Mouse (Mus musculus) embryonic facial prominence, embryonic 11.5 days (tissue): ENCODE data around the gene Cdcp2. TPM values are rescaled to one million over a fixed set of nuclear protein-coding genes. Genes with fewer than 3 reads are reported as not detected.

Experiments used
- ATAC-seq: fragments of 200-750 bp; cut with Nextera tagmentation; replicated peaks from 2 replicates; pipeline ENCODE4 v1.8.0; 2017; ENCODE audit warnings: low read depth; ENCODE audit not compliant: insufficient number of reproducible peaks, low FRiP score, low TSS enrichment
- DNase-seq: peaks from one replicate; pipeline ENCODE4 v3.0.0-alpha.2; 2015; ENCODE audit warnings: low spot score
- H3K27ac ChIP-seq: fragments of 300-500 bp; sonication (generic); replicated peaks from 2 replicates; pipeline ENCODE4 v1.5.1; 2014; ENCODE audit warnings: mild to moderate bottlenecking, low read depth, low read length, control low read depth
- H3K27me3 ChIP-seq: fragments of 300-500 bp; sonication (generic); 2 replicates; pipeline ENCODE4 v1.6.1; 2014; ENCODE audit warnings: mild to moderate bottlenecking, low read length, moderate library complexity, mixed read lengths; ENCODE audit not compliant: control insufficient read depth, insufficient read depth
- H3K36me3 ChIP-seq: fragments of 300-500 bp; sonication (generic); replicated peaks from 2 replicates; pipeline ENCODE4 v1.6.1; 2014; ENCODE audit warnings: low read depth, mild to moderate bottlenecking, low read length, moderate library complexity, mixed read lengths; ENCODE audit not compliant: control insufficient read depth, insufficient read depth
- H3K4me1 ChIP-seq: fragments of 300-500 bp; sonication (generic); 2 replicates; pipeline ENCODE4 v1.6.1; 2014; ENCODE audit warnings: low read length, mixed read lengths; ENCODE audit not compliant: control insufficient read depth, insufficient read depth
- H3K4me2 ChIP-seq: fragments of 300-500 bp; sonication (generic); 2 replicates; pipeline ENCODE4 v1.6.1; 2014; ENCODE audit warnings: low read depth, mild to moderate bottlenecking, control low read depth, low read length, moderate library complexity
- H3K4me3 ChIP-seq: fragments of 300-500 bp; sonication (generic); 2 replicates; pipeline ENCODE4 v1.5.1; 2014; ENCODE audit warnings: low read depth, low read length, control low read depth
- H3K9ac ChIP-seq: fragments of 300-500 bp; sonication (generic); replicated peaks from 2 replicates; pipeline ENCODE4 v1.6.1; 2014; ENCODE audit warnings: mild to moderate bottlenecking, control low read depth, low read length
- H3K9me3 ChIP-seq: fragments of 300-500 bp; sonication (generic); replicated peaks from 2 replicates; pipeline ENCODE4 v1.6.1; 2016; ENCODE audit warnings: mild to moderate bottlenecking, low read length, inconsistent platforms, mixed read lengths; ENCODE audit not compliant: control insufficient read depth
- WGBS: fragments of 180-500 bp; shearing (Covaris S2); extraction: QIAGEN DNeasy Blood & Tissue Kit; methylation state at CpG from one replicate; pipeline ENCODE4 v1.1.7; 2014; 5-methylcytosine and 5-hydroxymethylcytosine counted together
- polyA plus RNA-seq: library from polyadenylated mRNA; unstranded; fragments of >200 nt; fragmentation: Nextera tagmentation; extraction: Ambion mirVana; gene quantifications from 2 replicates; pipeline ENCODE4 v1.2.1, GENCODE M21; 2014

Cdcp2 gene
- polyA plus RNA-seq, 1 experiment from 2014 or later: not detected

DNA sequence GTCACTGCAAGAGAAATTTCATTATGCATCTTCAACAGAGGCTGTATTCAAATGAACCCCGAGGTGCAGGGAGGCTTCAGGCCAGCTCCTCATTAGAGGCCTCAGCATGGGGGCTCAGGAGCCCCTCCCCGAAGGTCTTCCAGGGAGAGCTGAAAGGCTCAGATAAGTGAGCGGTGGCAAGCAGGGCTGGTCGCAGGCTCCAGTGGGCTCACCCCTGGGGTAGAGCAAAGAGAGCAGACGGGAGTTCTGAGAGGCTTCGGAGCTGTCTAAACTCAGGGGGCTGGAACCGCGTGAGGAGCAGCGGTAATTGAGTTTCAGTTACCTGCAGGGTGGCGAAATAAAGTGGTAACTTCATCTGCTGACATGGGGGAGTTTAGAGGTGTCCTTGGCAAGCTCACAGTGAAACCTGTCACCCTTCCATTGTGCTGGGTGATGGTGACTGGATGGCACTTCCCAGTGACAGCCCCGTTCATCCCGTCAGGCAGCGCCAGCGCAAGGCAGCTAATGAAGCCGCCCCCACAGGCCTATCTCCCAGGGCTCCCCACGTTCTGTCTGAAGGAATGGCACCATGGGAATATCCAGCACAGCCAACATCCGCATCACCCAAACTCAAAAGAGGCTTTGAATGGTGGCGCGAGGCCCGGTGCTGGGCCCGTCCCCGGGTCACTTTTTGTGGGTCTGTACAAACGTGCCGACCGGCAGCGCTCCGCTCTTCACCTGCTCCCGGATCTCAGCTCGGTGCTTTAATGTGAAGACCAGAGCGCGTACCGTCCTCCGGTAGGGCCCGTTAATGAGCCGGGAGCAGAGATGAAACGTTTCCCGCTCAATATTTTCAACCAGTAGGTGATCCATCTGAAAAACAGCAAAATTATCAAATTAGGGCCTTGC, 42.5 kb downstream of the Cdcp2 start:
- Histone ChIP-seq H3K27me3 (no peaks in the 10 kb centered on the region), H3K27ac (0 out of 2 replicates have a peak overlapping the region, but pooled peaks have one; percentile 16), H3K4me2 (no peak overlapping the region), H3K9me3 (no peaks in the 10 kb centered on the region), H3K4me1 (peaks cover 13% of the 10 kb centered on the region; the same call in 1 of the 2 replicates), H3K4me3 (no peak overlapping the region), H3K9ac (no peak overlapping the region), H3K36me3 (no peaks in the 10 kb centered on the region)
- ATAC-seq (no peak), DNase-seq (no peak)
- WGBS: 29% methylated on average over 37 of the region's 37 CpGs

DNA sequence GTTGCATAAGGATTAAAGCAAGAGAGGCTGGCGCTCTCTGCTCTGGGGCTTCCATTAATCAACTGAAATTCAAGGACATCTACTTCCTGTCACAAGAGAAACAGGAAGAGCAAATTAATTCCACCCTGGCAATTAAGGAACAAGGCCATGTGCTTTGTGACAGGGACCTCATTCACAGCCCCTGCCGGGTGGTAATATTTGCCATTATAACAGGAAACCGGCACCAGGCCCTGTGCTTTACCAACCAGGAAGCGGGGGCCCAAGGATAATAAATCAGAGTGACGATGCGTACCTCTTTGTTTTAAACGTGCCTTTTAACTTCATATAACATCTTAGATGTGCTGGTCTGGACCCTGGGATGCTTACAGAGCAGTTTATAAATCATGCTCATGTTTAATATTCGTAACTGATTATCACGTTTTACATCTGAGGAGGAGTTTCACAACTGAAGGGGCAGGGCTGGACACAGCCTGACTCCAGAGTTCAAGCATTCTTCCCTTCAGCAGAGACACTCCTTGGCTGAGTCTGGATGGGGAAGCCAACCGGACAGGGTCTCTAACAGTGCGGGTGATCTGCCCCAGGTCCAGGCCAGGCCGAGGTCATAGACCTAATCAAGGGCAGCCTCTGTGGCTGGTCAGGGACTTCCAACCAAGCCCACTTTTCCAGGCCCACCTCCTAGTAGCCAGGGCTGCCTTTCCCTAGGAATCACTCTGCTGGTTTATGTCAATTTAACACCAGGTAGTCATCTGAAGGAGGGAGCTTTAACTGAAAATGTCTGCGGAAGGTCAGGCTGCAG, 43.3 kb downstream of the Cdcp2 start:
- Histone ChIP-seq H3K4me2 (no peak overlapping the region), H3K36me3 (no peaks in the 10 kb centered on the region), H3K27me3 (no peaks in the 10 kb centered on the region), H3K9me3 (no peaks in the 10 kb centered on the region), H3K27ac (peak overlapping the region; percentile 29; the same call in 1 of the 2 replicates), H3K4me1 (peaks cover 13% of the 10 kb centered on the region; the same call in 1 of the 2 replicates), H3K9ac (peak overlapping the region; percentile 25; the same call in 1 of the 2 replicates), H3K4me3 (no peak overlapping the region)
- ATAC-seq (no peak), DNase-seq (peak; percentile 44)
- WGBS: 31% methylated on average over 13 of the region's 13 CpGs

DNA sequence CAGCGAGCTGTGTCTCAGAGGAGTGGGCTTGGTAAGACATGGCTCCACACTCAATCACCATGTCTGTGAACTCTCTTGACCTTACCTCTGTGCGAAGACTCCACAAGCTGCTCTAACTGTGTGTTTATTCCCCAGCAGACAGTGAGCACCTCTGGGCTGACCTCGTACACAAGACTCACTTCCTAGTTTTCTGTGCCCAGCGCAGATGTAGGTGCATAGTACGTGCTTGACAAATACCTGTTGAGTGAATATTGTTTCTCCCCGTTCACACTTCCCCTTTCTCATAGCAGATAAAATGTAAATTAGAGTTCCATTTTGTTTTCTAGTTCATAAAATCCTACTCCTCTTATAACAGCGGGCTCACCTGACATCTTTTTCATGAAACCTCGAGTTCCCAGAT, 46.8 kb downstream of the Cdcp2 start:
- Histone ChIP-seq H3K27ac (no peak overlapping the region), H3K27me3 (no peaks in the 10 kb centered on the region), H3K9ac (no peak overlapping the region), H3K4me3 (no peak overlapping the region), H3K4me1 (0 out of 2 replicates have a peak, but pooled peaks cover 3% of the 10 kb centered on the region), H3K9me3 (no peaks in the 10 kb centered on the region), H3K36me3 (no peaks in the 10 kb centered on the region), H3K4me2 (no peak overlapping the region)
- no peak for DNase-seq
- 89% methylated on average over 8 of the region's 8 CpGs for whole genome bisulfite sequencing
- ATAC-seq: no peak

DNA sequence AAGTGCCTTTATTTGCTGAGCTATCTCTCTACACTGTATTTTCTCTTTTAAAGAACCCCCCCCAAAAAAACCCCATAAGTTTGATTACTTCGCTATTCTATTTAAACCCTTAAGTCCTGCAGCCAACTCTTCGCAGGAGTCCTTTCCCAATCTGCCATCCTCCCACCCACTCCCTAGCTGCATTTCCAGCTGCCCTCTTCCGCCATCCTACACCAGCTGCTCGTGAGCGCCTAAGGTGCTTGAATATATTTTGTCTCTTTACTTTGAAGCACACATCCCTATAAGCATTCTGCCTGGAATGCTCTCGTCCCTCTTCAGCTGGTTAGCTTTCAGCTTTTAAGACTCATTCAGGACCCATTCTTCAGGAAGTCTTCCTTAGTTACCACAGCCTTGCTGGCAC, 54.3 kb downstream of the Cdcp2 start:
- H3K27me3 ChIP-seq: no peaks in the 10 kb centered on the region
- H3K4me1 ChIP-seq: no peaks in the 10 kb centered on the region
- DNase-seq (no peak), ATAC-seq (no peak)
- no peak overlapping the region for H3K4me3 ChIP-seq
- no peaks in the 10 kb centered on the region for H3K9me3 ChIP-seq
- no peak overlapping the region for H3K9ac ChIP-seq
- 87% methylated on average over 6 of the region's 6 CpGs for WGBS
- no peak overlapping the region for H3K27ac ChIP-seq
- no peak overlapping the region for H3K4me2 ChIP-seq
- no peaks in the 10 kb centered on the region for H3K36me3 ChIP-seq

DNA sequence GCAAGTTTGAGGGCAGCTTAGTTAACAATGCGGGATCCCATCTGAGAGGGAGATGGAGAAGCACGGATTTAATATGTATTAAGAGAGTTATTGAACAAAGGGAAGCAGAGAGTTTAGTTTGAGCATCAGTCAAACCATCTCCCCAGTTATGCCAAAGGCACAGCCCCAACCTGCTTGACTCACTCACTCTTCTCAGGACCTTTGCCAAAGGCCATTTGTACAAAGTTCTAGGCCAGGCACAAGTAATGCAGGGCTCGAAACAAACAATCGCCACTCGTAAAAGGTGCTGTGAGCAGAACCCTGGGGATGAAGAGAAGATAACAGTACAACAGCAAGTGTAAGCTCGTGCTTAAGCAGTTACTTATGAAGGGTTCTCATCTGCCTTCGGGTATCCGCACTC, 55.9 kb downstream of the Cdcp2 start:
- H3K27me3 ChIP-seq: no peaks in the 10 kb centered on the region
- no peak overlapping the region for H3K4me2 ChIP-seq
- H3K36me3 ChIP-seq: no peaks in the 10 kb centered on the region
- H3K9ac ChIP-seq: no peak overlapping the region
- ATAC-seq (no peak), DNase-seq (no peak)
- H3K27ac ChIP-seq: no peak overlapping the region
- no peaks in the 10 kb centered on the region for H3K9me3 ChIP-seq
- no peak overlapping the region for H3K4me3 ChIP-seq
- 90% methylated on average over 8 of the region's 8 CpGs for WGBS
- H3K4me1 ChIP-seq: no peaks in the 10 kb centered on the region

DNA sequence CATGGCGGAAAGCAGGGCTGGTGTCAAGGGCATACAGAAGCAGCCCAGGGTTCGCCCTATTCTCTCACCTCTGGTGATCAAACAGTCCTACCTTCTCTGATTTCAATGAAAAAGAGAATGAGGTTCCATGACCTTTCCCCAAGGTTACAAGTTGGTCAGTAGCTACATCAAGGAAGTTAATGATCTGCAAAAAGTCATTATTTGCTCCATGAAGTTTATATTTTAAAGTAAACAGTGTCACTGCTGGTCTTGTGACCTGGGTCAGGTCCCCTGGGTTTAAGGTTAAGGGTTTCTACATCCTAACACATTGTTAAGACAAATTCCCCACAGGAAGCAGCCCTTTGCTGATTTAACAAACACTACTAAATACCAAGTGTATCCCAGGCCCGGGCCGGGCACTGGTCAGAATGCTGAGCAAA, 60.3 kb downstream of the Cdcp2 start:
- Histone ChIP-seq H3K9ac (no peak overlapping the region), H3K9me3 (no peaks in the 10 kb centered on the region), H3K4me2 (no peak overlapping the region), H3K4me1 (no peaks in the 10 kb centered on the region), H3K27ac (no peak overlapping the region), H3K36me3 (no peaks in the 10 kb centered on the region), H3K4me3 (no peak overlapping the region), H3K27me3 (no peaks in the 10 kb centered on the region)
- DNase-seq: no peak
- no peak for ATAC-seq
- WGBS: 81% methylated on average over 4 of the region's 4 CpGs

DNA sequence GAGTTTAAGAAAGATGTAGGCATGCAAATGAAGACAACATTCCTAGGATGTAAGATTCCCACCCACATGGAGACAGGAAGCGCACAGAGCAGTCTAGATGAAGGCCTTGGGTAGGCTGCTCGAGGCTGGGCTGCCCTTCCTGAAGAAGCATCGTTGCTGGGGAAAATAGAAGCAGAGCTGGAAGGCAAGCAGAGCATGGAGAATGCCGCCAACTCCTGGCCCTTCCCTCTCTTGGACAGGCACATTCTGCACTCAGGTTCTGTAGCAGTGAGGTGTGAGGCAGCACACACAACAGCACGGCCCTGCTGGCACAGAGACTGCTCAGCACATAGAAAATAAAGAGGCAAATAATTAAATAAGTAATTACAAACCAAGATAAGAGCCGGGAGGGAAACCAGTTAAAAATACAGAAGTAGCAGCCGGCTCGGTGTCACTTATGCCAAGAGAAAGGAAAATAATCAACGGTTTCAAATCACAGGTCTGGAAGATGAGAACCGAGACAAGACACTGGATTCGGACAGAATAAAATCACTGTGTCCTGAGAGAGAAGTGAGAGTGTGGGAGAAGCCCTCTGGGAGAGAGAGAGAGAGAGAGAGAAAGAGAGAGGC, 62.6 kb downstream of the Cdcp2 start:
- DNase-seq (no peak), ATAC-seq (no peak)
- 83% methylated on average over 11 of the region's 11 CpGs for WGBS
- Histone ChIP-seq H3K9me3 (no peaks in the 10 kb centered on the region), H3K27me3 (no peaks in the 10 kb centered on the region), H3K9ac (no peak overlapping the region), H3K4me2 (no peak overlapping the region), H3K27ac (no peak overlapping the region), H3K36me3 (no peaks in the 10 kb centered on the region), H3K4me1 (no peaks in the 10 kb centered on the region), H3K4me3 (no peak overlapping the region)
